Mouse (Mus musculus): ENCODE measurements around the gene Lmf1. TPM values are rescaled to one million over a fixed set of nuclear protein-coding genes. Genes with fewer than 3 reads are reported as not detected.

Lmf1 gene
- total RNA-seq (2021), result 10 to 100 TPM; 22.0 to 25.4 TPM
- long read RNA-seq, experiment 1, partial matches to known transcripts, result 0 of 32 reads
- long read RNA-seq, experiment 1, other reads (novel, unspliced or antisense), result 31 of 32 reads
- long read RNA-seq, experiment 2, partial matches to known transcripts, result 1 of 20 reads
- long read RNA-seq, experiment 2, other reads (novel, unspliced or antisense), result 18 of 20 reads

DNA sequence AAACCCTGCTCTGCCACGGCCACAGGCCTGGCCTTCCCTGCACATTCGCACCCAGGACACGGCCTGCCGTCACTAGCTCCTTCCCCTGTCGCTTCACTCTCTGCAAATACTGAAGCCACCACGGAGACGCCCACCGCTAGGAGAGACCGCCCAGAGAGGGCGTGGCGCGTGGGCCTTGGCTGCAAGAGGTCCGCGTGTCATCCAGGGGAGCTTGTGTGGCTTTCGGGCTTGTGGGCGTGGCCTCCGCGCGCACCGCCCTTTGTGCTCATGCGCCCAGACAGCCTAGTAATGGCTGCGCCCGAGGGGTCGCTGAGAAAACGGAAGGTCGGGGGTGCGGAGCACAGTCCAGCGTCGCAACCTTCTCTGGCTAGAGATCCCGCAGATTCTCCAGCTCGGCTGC, at the start of gene Lmf1:
Gene Lmf1 (plus strand): TSS at position 166 of the 400 bp plus-strand sequence.
- peak; percentile 95 to 96 for DNase-seq (ENCODE audit: extremely low spot score in 1 of 2, low spot score in 2 of 2)
- Histone ChIP-seq H3K27ac (peak within 1 kb of the TSS; percentile 90), H3K4me3 (peak within 1 kb of the TSS; percentile 87)
- intact Hi-C loops (cut with DNase I), result no loop called here
- no peak; the same call in 1 of the 2 replicates for TF ChIP-seq CTCF (IDR thresholded peaks at IDR 0.05)

DNA sequence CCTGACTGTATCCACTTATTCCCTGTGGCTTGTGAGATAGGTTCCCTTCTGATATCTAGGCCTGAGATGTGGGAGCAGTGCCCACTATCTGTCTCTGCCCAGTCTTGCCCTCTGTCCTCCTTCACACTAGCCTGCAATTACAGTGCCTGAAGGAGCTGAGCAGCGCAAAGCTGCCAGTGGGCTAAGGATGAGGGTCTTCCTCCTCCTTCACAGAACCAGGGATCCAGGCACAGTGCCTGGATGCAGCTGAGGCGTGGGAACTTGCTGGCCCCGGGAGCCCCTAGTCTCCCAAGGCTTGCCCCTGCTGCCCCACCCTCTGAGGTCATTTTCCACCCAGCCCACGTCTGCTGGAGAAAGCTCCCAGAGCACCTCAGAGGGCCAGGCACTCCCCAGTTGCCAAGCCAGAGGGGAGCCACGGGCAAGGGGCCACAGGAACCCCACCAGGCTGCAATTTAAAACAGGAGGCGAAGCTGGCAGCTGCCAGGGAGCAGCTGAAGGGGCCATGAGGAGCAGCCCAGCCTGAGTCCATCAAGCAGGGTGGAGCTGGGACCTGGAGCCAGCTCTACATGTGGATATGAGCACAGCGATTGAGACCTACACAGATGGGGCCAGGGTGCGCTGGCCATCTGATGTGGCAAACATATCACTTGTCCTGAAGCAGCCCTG, 48.4 kb upstream of the Lmf1 start:
- Histone ChIP-seq H3K27ac (no peak overlapping the region), H3K4me3 (no peak overlapping the region)
- intact Hi-C loops (cut with DNase I), result no loop called here
- no peak for TF ChIP-seq CTCF (IDR thresholded peaks at IDR 0.05)
- DNase-seq (ENCODE audit: extremely low spot score in 1 of 2, low spot score in 2 of 2), result no peak

DNA sequence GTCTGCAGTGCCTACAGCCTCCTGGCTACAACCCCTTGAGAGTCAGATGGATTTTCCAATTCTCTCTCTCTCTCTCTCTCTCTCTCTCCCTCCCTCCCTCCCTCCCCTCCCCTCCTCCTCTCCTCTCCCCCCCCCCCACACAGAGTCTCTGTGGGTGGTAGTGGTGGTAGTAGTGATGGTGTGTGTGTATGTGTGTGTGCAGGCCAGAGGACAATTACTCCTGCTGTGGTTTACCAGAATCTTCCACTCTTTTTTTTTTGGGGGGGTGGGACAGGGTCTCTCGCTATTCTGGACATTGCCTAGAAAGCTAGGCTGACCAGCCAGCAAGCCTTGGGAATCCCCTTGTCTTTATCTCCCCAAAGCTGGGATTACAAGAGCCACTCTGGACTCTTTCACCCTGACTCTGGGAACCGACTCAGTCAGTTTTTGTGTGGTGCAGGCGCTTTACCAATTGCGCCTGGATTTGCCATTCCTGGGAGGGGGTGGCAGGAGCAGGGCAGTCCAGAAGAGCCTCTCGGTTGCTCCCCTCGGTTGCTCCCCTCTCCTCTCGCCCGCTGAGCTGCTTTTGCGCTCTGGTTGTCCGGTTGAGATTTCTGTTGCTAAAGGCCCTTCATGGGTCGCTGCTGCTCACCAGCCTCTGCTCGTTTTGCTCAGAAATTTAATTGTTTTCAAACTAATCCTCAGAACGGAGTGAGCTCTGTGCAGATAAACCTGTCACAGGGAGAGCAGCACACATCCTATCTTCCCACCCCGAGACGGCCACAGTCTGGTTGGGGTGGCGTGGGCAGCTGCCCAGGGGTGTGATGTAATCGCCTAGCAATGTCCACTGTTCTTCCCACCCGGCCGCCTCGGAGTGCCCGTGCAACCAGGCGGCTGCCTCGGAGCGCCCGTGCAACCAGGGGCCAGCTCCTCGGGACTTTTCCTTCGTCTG, 39.7 kb upstream of the Lmf1 start:
- Histone ChIP-seq H3K4me3 (no peak overlapping the region), H3K27ac (peak overlapping the region; percentile 30)
- no peak for TF ChIP-seq CTCF (IDR thresholded peaks at IDR 0.05)
- intact Hi-C loops (cut with DNase I), result no loop called here
- peak; percentile 39 to 49 for DNase-seq (ENCODE audit: extremely low spot score in 1 of 2, low spot score in 2 of 2)

DNA sequence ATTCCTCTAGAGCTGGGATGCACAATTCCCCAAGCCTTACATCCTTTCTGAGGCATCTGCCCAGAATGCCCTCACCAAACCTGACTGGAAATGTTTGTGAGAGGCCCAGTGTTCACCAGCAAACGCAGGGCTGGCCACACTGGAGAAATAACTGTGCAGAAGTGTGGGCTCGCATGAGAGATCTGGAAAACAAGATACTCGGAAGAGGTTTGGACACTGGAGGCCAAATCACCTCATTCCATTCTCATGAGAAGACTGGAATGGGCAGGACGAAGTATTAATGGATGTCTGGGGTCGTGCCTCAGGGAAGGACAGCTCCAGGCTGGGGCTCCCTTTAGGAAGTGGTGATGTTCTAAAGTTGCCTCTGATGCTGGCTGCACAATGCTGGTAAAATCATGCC, 38.2 kb upstream of the Lmf1 start:
- DNase-seq (ENCODE audit: extremely low spot score in 1 of 2, low spot score in 2 of 2), result no peak
- Histone ChIP-seq H3K4me3 (no peak overlapping the region), H3K27ac (no peak overlapping the region)
- TF ChIP-seq CTCF (IDR thresholded peaks at IDR 0.05), result no peak
- intact Hi-C loops (cut with DNase I), result no loop called here

DNA sequence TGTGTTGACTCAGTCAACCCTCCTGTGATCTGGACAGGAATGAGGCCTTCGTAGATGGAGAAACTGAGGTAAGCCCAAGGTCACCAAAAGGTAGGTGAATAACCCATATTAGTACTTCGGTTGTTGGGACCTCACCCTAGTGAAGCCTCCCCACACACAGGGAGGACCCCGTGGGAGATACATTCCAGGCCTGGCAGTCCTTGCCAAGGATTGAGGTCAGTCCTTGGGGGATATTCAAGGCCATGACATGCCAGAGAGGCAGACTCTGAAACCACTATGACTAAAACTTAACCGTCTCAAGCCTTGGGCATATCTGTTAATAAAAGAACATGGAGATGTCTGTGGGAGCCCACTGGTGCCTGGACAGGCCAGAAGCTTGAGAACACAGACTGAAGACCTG, 37.1 kb upstream of the Lmf1 start:
- no peak for TF ChIP-seq CTCF (IDR thresholded peaks at IDR 0.05)
- intact Hi-C loops (cut with DNase I), result no loop called here
- Histone ChIP-seq H3K4me3 (no peak overlapping the region), H3K27ac (no peak overlapping the region)
- DNase-seq (ENCODE audit: extremely low spot score in 1 of 2, low spot score in 2 of 2), result no peak

DNA sequence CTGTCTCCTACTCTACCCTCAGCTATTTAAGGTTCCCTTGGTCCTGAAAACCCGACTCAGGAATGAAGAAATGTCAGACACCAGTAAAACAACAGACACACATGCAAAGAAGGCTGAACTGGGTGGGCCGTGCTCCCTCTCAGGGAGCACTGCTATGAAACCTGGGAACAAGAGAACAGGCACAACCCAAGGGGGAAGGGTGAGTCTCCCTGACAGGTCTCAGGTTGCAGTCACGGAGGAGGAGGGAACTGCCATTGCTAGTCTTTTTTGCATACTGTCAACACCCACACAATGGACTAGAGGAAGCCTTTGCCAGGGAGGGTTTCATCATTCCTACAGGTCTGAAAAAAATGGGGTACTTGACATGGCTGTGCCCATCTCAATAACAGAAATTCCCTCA, 31.9 kb upstream of the Lmf1 start:
- DNase-seq (ENCODE audit: extremely low spot score in 1 of 2, low spot score in 2 of 2), result no peak
- H3K4me3 ChIP-seq, result no peak overlapping the region
- H3K27ac ChIP-seq, result no peak overlapping the region
- intact Hi-C loops (cut with DNase I), result no loop called here
- TF ChIP-seq CTCF (IDR thresholded peaks at IDR 0.05), result no peak

DNA sequence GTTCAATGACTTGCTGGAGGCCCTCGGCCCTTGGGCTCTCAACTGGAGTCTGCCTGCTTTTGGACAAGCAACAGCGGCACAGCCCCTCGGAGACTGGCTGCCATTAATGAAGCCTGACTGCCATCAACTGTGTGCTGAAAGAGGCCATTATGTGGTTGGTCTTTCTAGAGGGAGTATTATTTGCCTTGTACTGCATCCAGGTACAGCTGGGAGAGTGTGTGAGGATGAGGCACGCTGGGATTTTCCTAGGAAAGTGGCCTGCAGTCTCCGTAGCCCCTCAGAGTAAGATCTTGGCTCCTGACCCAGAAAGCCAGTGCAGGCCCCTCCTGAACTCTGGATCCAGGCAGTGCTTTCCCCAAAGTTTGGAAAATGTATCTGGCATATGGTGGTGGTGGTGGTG, 28.9 kb upstream of the Lmf1 start:
- TF ChIP-seq CTCF (IDR thresholded peaks at IDR 0.05), result no peak
- intact Hi-C loops (cut with DNase I), result no loop called here
- DNase-seq (ENCODE audit: extremely low spot score in 1 of 2, low spot score in 2 of 2), result no peak

DNA sequence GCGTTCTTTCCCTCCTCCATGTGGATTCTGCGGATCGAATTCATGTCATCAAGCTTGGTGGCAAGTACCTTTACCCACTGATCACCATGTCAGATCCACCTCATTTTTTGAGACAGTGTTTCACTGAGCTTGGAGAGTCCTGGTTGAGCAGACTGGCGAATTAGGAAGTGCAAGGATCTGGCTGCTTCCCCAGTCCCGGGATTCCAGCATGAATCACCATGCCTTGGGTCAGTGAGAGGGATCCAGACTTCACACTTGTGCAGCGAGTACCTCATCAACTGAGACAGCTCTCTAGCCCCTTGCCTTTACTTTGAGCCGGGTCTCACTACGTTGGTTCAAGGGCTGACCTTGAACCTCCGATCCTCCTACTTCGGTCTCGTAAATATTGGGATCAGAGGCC, 27.6 kb upstream of the Lmf1 start:
- Histone ChIP-seq H3K4me3 (no peak overlapping the region), H3K27ac (no peak overlapping the region)
- TF ChIP-seq CTCF (IDR thresholded peaks at IDR 0.05), result no peak
- intact Hi-C loops (cut with DNase I), result no loop called here
- DNase-seq (ENCODE audit: extremely low spot score in 1 of 2, low spot score in 2 of 2), result no peak

More for the DNA sequence above, 28.9 kb upstream of the Lmf1 start:
- H3K27ac ChIP-seq, result no peak overlapping the region
- no peak overlapping the region for H3K4me3 ChIP-seq

DNA sequence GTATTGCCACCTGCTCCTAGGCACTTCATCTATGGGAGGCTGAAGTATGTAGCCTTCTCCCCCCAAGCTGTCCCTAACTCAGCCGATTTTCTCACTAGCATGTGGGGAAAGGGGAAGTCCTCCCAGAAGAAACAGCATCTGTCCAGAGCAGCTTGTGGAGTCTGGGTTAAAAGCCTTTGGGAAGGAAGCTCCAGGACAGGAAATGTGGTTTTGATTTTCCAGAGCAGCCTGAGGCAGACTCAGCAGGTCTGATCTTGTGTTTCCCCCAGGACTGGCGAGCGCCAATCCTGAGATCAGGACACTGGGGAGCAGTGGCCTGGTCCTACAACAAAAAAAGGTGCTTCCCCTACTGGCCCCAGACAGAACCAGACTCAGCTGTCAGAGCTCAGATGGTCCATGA, 23.7 kb upstream of the Lmf1 start:
- peak overlapping the region; percentile 94 for H3K27ac ChIP-seq
- TF ChIP-seq CTCF (IDR thresholded peaks at IDR 0.05), result no peak
- H3K4me3 ChIP-seq, result no peak overlapping the region
- intact Hi-C loops (cut with DNase I), result no loop called here
- no peak for DNase-seq (ENCODE audit: extremely low spot score in 1 of 2, low spot score in 2 of 2)

DNA sequence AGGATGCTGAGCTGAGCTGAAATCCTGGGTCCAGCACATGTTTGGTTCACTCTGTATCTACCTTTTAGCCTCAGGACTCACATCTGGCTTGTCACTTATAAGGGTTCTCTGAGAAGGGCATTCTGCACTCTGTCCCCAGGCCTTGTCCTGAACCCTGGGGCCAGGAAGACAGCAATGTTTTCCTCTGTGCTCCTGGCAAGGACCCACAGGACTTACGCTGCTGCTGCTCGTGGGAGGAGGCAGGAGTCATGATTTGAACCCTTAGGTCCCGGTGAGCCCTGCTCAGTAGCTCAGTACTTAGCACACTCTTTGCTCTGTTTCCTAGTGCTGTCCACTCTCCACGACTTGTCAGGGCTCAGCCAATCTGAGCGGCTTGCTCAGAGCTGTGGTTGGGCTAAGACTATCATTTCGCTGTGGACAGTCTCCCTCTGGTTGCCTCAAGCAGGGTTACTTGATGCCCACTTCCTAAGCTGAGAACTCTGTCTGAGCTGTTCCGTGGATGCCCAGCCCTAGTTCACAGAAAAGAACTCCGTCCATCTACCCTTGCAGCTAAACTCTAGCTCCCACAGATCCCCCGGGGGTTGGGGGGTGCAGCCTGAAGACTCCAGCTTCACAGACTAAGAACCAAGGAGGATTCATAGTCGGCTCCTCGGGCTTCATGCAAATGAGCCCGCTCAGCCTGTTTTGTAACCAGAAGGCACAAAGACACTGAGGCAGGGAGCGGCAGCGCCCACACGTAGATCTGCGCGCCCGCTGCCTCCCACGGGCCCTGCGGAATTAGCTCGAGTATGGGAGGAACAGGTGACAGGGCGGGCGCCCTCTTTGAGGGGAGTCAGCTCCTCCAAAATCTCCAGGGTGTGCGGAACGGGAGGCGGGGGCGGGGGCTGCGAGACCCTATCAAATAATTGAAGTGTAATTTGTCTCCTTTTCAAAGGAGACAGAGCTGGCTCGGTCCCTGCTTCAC, 22.9 kb upstream of the Lmf1 start:
- DNase-seq (ENCODE audit: extremely low spot score in 1 of 2, low spot score in 2 of 2), result peak; percentile 83 to 88
- Histone ChIP-seq H3K4me3 (peak overlapping the region; percentile 18; the same call in 1 of the 2 replicates), H3K27ac (peak overlapping the region; percentile 94)
- no peak for TF ChIP-seq CTCF (IDR thresholded peaks at IDR 0.05)
- intact Hi-C loops (cut with DNase I), result loop anchor here (1.0 kb wide), 3 partner anchors 13 to 79 kb away; no protein-coding TSS in a partner anchor

Measured in left cerebral cortex, adult 2 months (tissue).